Mouse (Mus musculus) embryo, embryonic 11.5 days (tissue): ENCODE measurements around the gene Spsb1.

Experiments
- DNase-seq: peaks from one replicate; pipeline ENCODE4 v3.0.0-alpha.2; 2012; ENCODE audit warnings: low read depth, low spot score

The Spsb1 gene

DNA sequence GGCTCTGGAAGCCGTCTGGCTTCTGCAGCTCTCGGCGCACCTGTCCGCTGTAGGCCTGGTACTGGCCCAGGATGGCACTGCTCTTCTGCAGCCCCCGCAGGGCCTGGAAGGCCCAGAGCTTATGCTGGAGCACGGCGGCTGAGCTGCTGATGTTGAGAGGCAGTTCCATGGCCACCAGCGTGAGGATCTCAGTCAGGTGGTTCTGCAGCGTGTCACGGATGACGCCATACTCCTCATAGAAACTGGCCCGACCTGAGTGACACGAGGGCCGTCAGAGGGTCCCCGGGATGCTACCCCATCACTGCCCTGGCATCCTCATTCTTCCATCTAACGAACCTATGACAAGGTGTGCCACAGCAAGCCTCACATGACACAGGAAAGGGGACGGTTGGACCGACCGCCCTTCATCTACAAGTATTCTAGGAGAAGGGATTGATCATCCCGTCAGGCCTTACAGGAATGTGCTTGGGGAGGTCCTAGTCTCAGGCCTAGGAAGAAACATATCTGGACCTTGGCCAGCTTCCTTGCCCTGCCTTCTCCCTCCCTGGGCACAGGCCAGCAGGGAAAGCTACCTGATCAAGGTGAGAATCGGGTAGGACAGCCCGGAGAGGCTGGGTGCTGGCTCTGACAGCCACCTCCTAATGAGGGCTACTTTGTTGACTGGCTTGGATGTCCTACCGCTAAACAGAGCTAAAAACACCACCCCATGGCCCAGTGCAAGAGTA, 29.2 kb upstream of the Spsb1 start:
- DNase-seq, result no peak

DNA sequence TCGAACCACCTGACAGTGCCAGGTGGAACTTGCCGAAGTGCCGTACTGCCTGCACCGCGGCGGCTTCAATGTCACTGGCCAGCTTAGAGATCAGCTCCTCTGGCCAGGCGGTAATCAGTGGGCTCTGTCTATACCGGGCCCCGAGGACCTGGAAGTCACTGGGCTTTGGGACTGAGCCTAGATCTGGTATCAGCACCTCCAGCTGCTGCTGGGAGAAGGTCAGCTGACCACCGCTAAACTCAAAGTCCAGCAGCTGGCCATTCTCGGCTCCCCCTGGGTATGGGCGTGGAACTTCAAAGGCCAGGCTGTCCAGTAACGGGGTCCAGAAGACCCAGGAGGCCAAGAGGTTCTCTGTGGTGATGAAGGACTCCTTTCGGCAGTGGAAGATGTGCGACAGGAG, 27.3 kb upstream of the Spsb1 start:
- no peak for DNase-seq

DNA sequence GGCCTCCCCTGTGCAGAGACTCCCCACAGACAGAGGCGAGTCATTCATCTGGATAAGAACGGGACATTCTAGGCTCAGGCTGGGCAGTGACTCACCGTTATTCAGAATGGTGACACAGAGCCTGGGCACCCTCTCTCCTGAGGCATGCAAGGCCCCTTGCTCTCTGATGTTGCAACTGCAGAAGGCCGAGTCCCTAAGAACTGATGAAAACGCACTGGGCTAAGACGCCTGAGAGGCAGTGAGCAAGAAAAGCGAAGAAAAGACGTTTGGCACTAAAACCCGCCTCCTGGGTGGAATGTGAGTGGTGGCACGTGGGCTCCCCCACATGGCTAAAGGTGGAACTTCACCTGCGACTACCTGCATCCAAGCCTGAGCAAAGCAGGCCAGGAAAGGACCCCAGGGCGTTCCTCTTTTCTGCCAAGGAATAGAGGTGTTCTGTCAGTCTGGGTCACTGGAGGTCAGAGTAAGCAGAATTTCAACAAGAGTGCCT, 25.0 kb upstream of the Spsb1 start:
- DNase-seq, result peak; percentile 75

DNA sequence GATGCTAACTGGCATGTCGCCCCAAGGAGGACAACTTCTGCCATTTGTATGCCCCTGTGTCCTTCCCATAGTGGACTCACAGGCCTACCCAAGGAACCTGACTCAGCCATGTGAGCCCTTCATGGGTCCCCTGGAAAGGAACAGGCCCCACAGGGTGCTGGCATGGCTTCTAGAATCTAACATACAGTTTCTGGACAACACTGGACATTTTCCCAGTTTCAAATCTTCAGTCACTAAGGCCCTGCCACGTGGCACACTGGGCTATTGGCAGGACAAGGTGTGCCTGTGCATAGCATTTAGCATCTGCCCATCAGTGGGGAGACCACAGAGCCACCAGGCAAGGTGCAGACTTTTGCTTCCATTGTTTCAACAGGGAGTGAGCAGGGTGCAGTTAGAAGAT, 24.0 kb upstream of the Spsb1 start:
- DNase-seq, result no peak

DNA sequence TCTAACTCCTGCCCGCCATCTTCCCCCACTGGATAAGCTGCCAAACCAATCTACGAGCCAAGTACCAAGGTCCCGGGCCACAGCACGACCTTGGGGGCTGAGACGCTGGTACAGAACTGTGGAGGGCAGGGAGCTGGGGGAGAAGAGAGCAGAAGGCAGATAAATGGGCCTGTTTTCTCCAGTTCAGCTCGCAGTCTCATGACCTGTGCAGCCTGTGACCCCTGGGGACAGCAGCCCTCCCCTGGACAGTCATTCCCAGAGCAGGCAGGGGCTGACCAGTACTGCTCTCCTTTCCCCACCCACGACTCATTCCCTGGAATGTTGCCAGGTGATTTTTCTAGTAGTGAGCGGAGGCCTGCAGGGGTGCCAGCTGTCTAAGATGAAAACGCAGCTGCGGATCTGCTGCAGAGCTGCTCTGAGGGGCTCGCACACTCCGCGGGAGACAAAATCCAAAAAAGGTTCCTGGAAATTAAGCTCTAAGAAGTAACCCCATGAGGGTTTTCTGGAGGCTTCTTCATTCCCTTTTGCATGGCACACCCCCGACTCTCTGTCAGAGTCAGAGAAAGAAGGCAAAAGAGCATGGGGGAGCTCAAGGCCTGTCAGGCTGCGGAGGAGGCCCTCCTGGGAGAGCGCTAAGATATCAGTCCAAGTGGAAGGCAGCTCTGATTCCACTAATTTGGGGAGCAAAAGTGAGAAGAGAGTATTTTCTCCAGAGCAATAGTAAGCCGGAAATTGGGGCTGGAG, 23.1 kb upstream of the Spsb1 start:
- no peak for DNase-seq

DNA sequence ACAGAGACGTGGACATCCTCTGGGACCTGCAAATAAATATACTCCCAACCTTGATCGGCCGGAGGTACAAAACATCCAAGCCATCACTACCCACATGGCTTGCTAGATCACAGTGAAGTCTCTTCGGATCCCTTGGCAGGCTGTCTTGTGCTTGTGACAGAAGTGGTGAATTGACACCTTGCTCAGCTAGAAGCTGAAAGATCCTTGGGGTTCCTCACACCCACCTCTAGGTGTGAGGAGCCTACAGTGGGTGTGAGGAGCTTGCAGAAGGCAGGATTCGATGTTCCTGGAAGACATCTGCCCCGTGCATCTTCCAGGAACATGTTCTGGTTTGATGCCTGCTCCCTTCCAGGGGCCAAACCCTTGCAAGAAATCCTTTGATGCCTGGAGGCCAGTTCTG, 22.3 kb upstream of the Spsb1 start:
- no peak for DNase-seq

DNA sequence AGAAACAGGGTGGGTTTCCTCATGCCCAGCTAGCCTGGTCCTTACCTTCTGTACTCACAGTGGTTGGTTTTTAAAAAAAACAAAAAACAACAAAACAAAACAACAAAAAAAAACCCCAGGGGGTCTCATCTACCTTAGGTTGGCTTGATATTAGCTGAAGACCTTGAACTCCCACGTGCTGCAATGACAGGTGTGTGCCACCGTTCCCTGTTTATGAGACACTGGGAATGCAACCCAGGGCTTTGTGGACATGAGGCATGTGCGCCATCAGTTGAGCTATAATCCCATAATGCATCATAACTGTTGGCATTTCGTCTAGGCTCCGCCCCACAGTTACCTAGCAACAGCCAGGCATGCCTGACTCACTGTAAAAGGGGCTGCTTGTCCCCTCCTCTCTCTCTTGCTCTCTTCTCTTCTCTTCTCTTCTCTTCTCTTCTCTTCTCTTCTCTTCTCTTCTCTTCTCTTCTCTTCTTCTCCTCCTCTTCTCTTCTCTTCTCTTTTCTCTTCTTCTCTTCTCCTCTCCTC, 20.9 kb upstream of the Spsb1 start:
- no peak for DNase-seq

DNA sequence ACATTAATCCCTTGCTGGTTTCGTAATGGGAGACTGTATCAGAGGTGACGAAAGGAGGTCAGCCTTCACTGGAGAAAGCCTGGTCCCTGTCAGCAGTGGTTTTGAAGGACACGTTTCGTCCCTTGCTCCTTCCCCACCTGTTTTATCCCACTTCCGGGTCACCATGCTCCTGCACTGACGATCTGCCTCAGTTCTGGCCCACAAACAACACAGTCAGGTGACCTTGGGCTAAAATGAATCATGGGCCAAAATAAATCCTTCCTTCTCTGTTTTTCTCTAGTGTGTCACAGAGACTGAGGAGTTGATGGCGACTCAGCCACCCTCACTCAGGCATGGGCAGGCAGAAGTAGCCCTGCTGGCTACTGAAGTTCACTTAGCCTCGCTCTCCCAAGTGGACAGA, 20.4 kb upstream of the Spsb1 start:
- DNase-seq, result no peak

DNA sequence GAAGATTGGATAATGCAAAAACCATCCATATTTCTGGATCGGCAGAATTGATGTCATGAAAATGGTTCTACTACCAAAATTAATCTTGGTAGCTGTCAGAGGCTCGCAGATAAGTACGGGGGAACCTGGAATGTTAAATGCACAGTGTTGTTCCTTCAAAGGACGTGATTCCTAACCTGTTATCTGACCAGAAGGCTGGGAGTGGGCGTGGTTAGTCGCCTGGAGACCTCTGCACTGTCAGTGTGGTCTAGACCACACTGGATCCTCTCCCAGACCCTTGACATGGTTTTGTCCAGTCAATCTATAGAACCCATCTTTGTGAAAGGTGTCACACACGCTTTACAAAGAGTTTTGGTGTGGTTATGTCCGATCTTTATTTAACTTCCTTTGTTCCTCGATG, 16.6 kb upstream of the Spsb1 start:
- no peak for DNase-seq

DNA sequence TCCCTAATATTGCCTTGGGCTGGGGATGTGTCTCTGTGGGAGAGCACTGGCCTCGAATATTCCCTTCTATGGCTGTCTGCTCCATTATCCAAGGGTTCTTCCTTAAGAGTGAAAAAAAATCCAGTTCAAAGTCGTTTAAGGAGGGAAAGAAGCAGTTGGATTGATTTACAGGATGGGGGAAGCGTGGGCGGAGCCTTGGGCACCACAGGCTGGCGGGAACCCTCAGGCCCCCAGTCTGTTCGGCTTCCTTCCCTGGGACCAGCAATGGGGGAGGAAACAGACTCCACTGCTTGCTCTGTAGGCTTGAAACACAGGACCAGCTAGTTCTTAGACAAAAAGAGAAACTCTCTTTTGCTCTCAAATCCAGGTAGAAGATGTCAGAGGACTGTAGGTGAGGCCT, 13.7 kb upstream of the Spsb1 start:
- no peak for DNase-seq

DNA sequence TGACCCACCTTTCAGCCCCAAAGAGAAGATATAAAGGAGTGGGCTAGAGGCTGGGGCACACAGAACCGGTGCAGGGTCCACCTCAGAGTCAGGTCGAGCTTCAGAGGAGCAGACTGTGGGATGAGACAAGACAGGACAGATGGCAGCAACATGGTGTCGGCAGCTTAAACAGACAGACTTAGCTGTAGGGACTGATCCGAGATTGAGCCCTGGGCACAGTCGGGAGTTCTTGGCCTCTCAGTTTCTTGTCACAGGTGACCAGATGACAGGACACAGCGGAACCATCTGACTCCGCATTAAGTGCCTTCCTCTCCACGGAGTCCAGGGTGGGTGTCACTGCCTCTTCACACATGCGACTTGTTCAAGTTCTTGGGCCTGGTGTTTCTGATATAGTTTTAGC, 12.1 kb upstream of the Spsb1 start:
- no peak for DNase-seq

DNA sequence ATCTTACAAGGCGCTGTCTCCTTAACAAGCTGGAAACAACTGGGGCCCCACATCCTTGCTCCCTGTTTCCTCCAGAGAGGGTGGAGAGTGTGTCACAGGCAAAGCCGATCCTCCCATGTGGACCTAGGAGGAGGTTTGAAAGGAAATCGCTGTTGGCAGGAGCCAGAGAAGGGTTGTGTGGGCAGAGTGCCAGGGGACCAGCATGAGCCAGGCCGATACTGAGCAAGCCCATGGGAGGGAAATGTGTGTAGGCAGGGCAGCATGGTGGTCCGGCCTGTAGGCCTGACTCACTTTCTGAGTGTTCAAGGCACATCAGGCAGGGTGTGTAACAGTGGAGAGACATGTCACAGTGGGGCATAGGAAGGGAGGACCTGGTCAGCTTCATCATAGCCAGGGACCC, 11.4 kb upstream of the Spsb1 start:
- DNase-seq, result no peak

DNA sequence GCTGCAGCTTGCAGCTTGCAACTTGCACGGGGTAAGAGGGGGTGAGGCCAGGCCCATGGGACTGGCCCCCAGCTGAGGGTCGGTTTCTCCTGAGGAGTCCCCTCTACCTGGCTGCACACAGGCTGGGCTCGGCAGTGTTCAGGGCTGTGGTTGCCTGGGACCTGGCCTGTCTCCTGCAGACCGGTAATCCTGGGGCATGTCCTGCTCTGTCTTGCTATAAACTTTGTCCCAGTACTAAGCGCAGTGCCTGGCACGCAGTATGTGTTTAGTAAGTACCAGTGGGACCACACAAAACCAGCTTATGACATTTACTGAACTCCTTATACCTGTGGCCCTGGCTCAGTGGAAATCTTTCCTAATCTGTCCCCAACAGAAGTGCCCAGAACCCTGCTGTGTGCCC, 10.8 kb upstream of the Spsb1 start:
- no peak for DNase-seq

DNA sequence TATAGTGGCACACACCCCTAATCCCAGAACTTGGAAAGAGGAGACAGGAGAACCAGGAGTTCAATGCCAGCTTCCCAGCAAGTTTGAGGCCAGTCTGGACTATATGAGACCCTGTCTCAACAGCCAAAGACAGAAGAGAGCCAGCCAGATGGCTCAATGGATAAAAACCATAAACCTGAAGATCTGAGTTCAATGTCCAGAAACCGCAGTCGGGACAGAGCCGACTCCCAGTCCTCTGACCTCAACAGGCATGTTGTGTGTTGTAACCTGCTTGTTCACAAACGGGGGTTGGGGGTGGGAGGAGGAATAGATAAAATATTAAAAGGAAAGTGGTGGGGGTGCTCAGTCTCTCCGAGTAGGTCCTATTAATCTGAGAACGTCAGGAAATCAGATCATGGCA, 10.4 kb upstream of the Spsb1 start:
- DNase-seq, result no peak

DNA sequence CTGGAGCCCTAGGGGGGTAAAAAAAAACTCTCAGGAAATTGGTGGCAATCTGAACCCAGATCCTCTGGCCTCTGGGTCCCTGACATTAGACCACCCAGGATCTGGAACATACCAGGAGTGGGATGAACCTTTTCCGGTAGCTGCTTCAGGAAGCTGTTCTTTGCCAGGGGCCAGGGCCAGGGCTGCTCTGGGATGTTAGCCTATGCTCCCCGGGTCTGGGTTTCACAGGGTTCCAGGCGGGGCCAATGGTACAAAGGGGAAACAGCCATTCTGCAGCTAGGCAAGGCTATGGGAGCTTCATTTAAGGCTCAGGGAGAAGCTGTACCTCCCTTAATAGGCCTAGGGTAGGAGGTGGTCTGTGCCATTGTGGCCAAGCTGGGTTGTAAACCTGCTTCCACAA, 9.9 kb upstream of the Spsb1 start:
- no peak for DNase-seq

DNA sequence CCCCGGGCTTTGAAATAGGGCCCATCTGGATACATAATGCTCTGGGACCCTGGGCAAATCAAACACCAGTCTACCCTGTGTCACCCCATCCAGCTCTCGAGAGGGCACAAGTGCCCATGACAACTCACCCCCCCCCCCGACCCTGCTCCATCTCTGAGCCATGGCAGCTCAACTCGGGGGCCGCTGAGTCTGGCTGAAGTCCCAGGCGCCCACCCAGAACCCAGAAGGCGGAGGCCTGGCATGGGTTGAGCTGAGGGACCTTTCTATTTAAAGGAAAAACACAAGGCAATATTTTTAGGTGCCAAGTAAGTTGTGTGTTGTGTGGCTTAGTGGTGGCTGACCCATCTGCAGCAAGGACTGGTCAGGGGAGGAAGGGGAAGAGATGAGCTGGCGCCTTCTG, 9.4 kb upstream of the Spsb1 start:
- DNase-seq, result no peak

DNA sequence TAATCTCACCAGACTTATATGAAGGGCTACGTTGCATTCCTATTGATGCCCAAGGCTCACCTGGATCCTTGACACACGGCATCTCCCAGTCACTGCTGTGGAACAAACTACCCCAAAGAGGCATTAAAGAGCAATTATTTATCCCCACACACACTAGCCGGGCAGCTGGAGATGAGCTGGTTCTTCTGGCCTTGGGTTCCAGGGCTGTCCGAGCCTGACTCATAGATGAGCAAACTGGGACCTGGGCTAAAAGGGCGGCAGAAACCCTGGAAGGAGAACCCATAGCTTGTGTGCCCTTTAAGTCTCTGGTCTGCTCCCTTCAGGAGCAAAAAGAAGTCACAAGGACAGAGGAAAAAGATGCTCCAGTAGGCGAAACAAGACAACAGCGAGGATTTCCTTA, 5.5 kb upstream of the Spsb1 start:
- DNase-seq, result no peak

DNA sequence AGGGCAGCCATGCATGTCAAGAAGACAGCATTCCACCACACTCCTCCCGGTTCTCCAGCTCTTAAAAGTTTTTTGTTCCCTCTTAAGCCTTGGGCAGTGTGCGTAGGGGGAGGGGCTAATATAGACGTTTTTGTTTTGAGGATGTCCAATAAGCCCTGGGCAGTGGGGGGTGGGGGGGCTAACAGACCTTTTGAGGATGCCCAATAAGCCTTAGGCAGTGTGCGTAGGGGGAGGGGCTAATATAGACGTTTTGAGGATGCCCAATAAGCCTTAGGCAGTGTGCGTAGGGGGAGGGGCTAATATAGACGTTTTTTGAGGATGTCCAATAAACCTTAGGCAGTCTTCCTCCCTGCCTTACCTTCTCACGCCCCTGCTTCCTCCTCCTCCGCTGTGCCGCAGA, 5.0 kb upstream of the Spsb1 start:
- no peak for DNase-seq

DNA sequence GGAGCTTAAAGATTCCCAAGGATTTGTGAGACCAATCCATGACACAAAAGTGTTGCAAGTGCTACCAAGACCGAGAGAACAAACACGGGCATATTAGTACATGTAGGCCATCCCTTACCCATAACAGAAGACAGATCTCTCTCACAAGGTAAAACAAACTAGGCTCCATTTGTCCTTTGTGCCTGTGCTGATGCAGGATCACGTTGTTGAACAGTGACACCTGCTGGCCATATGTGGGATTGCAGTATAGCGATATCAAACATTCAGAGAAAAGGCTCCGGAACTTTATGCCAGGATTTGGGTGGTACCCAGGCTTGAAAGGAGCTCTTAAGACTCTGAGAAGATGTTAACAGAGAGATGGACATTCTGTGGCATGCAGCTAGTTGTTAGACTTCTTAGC, 3.7 kb upstream of the Spsb1 start:
- peak; percentile 79 for DNase-seq

DNA sequence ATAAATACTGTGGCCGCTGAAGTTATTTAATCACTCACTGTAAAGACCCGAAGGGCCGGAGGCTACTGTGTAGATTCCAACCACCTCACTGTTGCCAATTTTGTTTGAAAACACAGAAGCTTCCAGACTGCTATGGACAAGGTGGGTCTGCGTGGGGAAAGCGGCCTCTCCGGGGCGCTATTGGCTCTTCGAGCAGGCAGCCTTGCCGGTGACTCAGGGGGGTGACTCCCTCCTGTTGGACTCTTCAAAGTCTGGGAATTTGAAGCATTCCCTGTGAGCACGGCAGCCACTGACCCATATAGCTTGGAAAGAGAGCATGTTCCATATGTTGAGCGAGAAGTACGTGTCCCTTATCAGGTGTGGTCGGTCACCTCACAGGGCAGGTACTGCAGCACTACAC, 1.2 kb upstream of the Spsb1 start:
- no peak for DNase-seq

DNA sequence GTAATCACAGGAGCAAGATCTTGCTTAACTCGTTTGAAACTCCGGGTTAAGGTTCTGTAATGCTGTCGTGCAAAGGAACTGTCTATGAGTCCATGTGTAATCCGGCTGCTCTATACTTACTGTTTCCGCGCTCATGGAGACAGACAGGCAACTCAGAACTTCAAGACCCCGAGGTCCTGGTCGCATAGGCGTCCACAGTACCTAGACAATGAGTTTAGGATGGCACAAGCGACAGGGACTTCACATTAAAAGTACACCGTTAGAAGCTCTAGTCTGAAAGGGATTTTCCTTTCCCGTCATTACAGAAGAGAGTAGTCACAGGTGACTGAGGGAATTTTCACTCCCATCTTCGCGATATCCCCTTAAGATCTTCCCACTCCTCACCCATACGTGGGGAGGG, 788 bp upstream of the Spsb1 start:
- DNase-seq, result no peak

DNA sequence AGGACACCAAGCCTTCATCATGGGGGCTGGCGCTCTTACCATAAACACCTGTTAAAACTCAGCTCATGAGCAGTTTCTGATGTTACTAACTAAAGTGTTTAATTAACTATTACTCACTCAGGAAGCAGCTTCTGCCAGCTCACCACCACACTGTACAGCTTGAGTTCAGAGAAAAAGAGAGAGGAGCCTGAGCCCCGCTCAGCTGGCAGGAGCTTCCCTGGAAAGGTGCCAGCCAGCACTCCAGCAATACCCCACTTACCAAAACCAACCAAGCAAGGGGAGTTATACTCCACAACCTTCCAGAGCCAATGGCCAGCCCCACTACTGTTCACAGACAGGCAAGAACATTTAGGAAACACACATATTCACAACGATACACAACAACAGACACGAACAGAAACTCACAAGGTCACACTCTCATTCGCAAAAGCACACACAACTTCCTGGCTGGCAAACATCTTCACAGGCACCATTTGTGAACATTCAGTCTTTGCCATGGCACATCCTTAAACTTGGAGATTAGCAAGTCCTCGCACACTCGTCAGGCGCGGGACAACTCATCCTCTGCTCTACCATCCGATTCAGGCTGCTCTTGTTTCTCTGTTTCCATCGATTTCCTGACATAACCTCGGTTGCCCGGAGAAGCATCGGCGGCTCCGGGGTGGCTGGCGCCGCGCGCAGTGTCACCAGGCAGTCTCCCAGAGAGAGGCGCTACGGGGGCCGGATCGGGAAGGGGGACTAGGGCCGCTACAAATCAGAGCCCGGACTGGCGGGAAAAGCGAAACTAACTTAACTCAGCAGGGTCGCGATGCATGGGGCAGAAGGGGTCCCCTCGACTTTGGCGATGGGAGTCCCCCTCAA, 992 bp downstream of the Spsb1 start:
- no peak for DNase-seq
